Mouse (Mus musculus): ENCODE measurements around the gene Arhgap15. TPM values are rescaled to one million over a fixed set of nuclear protein-coding genes. Genes with fewer than 3 reads are reported as not detected.
A peak's percentile ranks its signal among the peaks of the same experiment; 100 is the strongest.

The Arhgap15 gene
- polyA plus RNA-seq, 1 experiment from 2014 or later = 2.8 TPM

DNA sequence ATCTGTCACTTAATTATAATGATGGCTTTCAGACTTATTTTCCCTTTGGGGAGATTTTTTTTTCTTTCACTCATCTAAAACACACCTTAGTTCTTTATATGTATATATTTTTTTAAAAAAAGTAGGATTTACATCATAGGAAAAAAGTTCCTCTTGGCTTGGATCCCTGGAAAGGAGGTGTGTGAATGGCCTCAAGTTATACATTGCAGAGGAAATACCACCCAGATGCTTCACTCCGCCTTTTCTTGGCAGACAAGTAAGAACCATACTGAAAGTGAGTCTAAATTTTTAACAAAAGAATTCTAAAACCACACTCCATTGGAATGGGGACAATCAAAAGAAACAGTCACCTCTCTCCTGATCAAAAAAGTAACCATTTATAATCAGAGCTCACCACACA lies 560.9 kb downstream of the Arhgap15 start:
- no peaks in the 10 kb centered on the region for H3K36me3 ChIP-seq (ENCODE audit: control insufficient read depth, insufficient read depth, low read length)
- no peaks in the 10 kb centered on the region for H3K9me3 ChIP-seq (replicated peaks; ENCODE audit: control insufficient read depth, low read length)
- H3K4me1 ChIP-seq (ENCODE audit: control insufficient read depth, insufficient read depth, low read length) = 0 out of 2 replicates have a peak, but pooled peaks cover 3% of the 10 kb centered on the region
- H3K9ac ChIP-seq (ENCODE audit: low read length) = no peak overlapping the region
- no peak overlapping the region for H3K27ac ChIP-seq (ENCODE audit: low read length)
- H3K4me2 ChIP-seq (ENCODE audit: low read depth, low read length) = no peak overlapping the region
- no peak overlapping the region for H3K4me3 ChIP-seq (replicated peaks; ENCODE audit: low read length)
- H3K27me3 ChIP-seq (ENCODE audit: control insufficient read depth, insufficient read depth, low read length) = no peaks in the 10 kb centered on the region
- WGBS = 81% methylated on average over 1 of the region's 1 CpGs
- no peak for ATAC-seq (ENCODE audit: insufficient read depth, low FRiP score)

GRCm38 (mm10) chr2:44310095-44310748 lies 561.6 kb downstream of the Arhgap15 start:
- H3K4me1 ChIP-seq (ENCODE audit: control insufficient read depth, insufficient read depth, low read length) = 0 out of 2 replicates have a peak, but pooled peaks cover under 1% of the 10 kb centered on the region
- H3K36me3 ChIP-seq (ENCODE audit: control insufficient read depth, insufficient read depth, low read length) = no peaks in the 10 kb centered on the region
- no peak overlapping the region for H3K27ac ChIP-seq (ENCODE audit: low read length)
- no peak overlapping the region for H3K9ac ChIP-seq (ENCODE audit: low read length)
- H3K9me3 ChIP-seq (replicated peaks; ENCODE audit: control insufficient read depth, low read length) = no peaks in the 10 kb centered on the region
- ATAC-seq (ENCODE audit: insufficient read depth, low FRiP score) = no peak
- no peaks in the 10 kb centered on the region for H3K27me3 ChIP-seq (ENCODE audit: control insufficient read depth, insufficient read depth, low read length)
- no peak overlapping the region for H3K4me3 ChIP-seq (replicated peaks; ENCODE audit: low read length)
- H3K4me2 ChIP-seq (ENCODE audit: low read depth, low read length) = no peak overlapping the region
- 80% methylated on average over 11 of the region's 11 CpGs for WGBS

DNA sequence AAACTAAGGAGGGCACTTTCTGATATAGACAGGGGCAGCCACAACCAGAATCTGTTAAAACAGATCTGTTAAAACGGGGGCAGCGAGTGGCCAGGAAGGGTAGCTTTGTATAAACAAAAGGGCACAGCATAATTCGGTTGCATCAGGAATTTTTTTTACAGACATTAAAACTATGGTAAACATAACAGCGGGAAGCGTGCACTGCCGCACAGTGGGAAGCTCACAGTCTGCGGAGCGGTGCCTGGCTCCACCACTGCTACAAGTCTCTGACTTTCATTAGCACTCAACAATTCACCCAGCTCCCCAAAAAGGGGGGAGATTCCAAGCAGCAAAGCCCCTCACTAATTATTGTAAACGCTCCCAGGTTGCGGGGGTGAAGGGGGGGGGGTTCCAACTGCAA lies 562.6 kb downstream of the Arhgap15 start:
- H3K4me3 ChIP-seq (replicated peaks; ENCODE audit: low read length) = no peak overlapping the region
- no peaks in the 10 kb centered on the region for H3K36me3 ChIP-seq (ENCODE audit: control insufficient read depth, insufficient read depth, low read length)
- no peaks in the 10 kb centered on the region for H3K27me3 ChIP-seq (ENCODE audit: control insufficient read depth, insufficient read depth, low read length)
- ATAC-seq (ENCODE audit: insufficient read depth, low FRiP score) = no peak
- 32% methylated on average over 10 of the region's 10 CpGs for WGBS
- no peaks in the 10 kb centered on the region for H3K9me3 ChIP-seq (replicated peaks; ENCODE audit: control insufficient read depth, low read length)
- H3K9ac ChIP-seq (ENCODE audit: low read length) = no peak overlapping the region
- H3K4me2 ChIP-seq (ENCODE audit: low read depth, low read length) = peak overlapping the region; percentile 22; the same call in 1 of the 2 replicates
- H3K4me1 ChIP-seq (ENCODE audit: control insufficient read depth, insufficient read depth, low read length) = no peaks in the 10 kb centered on the region
- no peak overlapping the region for H3K27ac ChIP-seq (ENCODE audit: low read length)

- no peak overlapping the region for H3K27ac ChIP-seq (ENCODE audit: low read length)
- no peak overlapping the region for H3K4me2 ChIP-seq (ENCODE audit: low read depth, low read length)
- H3K27me3 ChIP-seq (ENCODE audit: control insufficient read depth, insufficient read depth, low read length) = no peaks in the 10 kb centered on the region
- H3K4me3 ChIP-seq (replicated peaks; ENCODE audit: low read length) = no peak overlapping the region
- no peaks in the 10 kb centered on the region for H3K4me1 ChIP-seq (ENCODE audit: control insufficient read depth, insufficient read depth, low read length)
- H3K9me3 ChIP-seq (replicated peaks; ENCODE audit: control insufficient read depth, low read length) = no peaks in the 10 kb centered on the region
- WGBS = 68% methylated on average over 3 of the region's 3 CpGs
- no peak for ATAC-seq (ENCODE audit: insufficient read depth, low FRiP score)
- no peaks in the 10 kb centered on the region for H3K36me3 ChIP-seq (ENCODE audit: control insufficient read depth, insufficient read depth, low read length)
- no peak overlapping the region for H3K9ac ChIP-seq (ENCODE audit: low read length)
Observed at GRCm38 (mm10) chr2:44313573-44313972, 564.9 kb downstream of the Arhgap15 start.

DNA sequence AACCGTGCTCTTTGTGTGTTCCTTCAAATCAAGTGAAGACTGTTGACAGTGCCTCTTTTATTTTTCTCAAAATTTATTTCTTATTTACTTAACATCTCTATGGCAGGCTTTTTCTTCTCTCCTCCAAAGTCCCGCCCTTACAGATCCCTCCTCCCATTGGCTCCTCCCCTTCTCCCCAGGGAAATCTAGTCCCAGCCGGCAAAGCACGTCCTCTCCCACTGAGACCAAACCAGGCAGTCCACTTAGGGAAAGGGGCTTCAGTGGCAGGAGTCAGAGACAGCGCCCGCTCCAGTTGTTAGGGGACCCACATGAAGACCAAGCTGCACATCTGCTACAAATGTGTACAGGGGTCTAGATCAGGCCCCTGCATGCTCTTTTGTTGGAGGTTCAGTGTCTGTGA lies 569.8 kb downstream of the Arhgap15 start:
- Histone ChIP-seq H3K9me3 (replicated peaks; ENCODE audit: control insufficient read depth, low read length) (no peaks in the 10 kb centered on the region), H3K27me3 (ENCODE audit: control insufficient read depth, insufficient read depth, low read length) (no peaks in the 10 kb centered on the region), H3K36me3 (ENCODE audit: control insufficient read depth, insufficient read depth, low read length) (no peaks in the 10 kb centered on the region), H3K4me3 (replicated peaks; ENCODE audit: low read length) (no peak overlapping the region), H3K27ac (ENCODE audit: low read length) (no peak overlapping the region), H3K4me2 (ENCODE audit: low read depth, low read length) (no peak overlapping the region), H3K4me1 (ENCODE audit: control insufficient read depth, insufficient read depth, low read length) (no peaks in the 10 kb centered on the region), H3K9ac (ENCODE audit: low read length) (no peak overlapping the region)
- no peak for ATAC-seq (ENCODE audit: insufficient read depth, low FRiP score)
- 74% methylated on average over 6 of the region's 6 CpGs for WGBS

GRCm38 (mm10) chr2:44319479-44319878 lies 570.9 kb downstream of the Arhgap15 start:
- Histone ChIP-seq H3K9me3 (replicated peaks; ENCODE audit: control insufficient read depth, low read length) (no peaks in the 10 kb centered on the region), H3K4me1 (ENCODE audit: control insufficient read depth, insufficient read depth, low read length) (no peaks in the 10 kb centered on the region), H3K9ac (ENCODE audit: low read length) (no peak overlapping the region), H3K36me3 (ENCODE audit: control insufficient read depth, insufficient read depth, low read length) (no peaks in the 10 kb centered on the region), H3K4me2 (ENCODE audit: low read depth, low read length) (no peak overlapping the region), H3K4me3 (replicated peaks; ENCODE audit: low read length) (no peak overlapping the region), H3K27ac (ENCODE audit: low read length) (no peak overlapping the region), H3K27me3 (ENCODE audit: control insufficient read depth, insufficient read depth, low read length) (no peaks in the 10 kb centered on the region)
- no peak for ATAC-seq (ENCODE audit: insufficient read depth, low FRiP score)
- 87% methylated on average over 4 of the region's 4 CpGs for WGBS

- Histone ChIP-seq H3K9ac (ENCODE audit: low read length) (no peak overlapping the region), H3K4me1 (ENCODE audit: control insufficient read depth, insufficient read depth, low read length) (no peaks in the 10 kb centered on the region), H3K27ac (ENCODE audit: low read length) (no peak overlapping the region), H3K4me3 (replicated peaks; ENCODE audit: low read length) (no peak overlapping the region), H3K36me3 (ENCODE audit: control insufficient read depth, insufficient read depth, low read length) (no peaks in the 10 kb centered on the region), H3K27me3 (ENCODE audit: control insufficient read depth, insufficient read depth, low read length) (no peaks in the 10 kb centered on the region), H3K9me3 (replicated peaks; ENCODE audit: control insufficient read depth, low read length) (no peaks in the 10 kb centered on the region), H3K4me2 (ENCODE audit: low read depth, low read length) (no peak overlapping the region)
- 92% methylated on average over 4 of the region's 4 CpGs for WGBS
- no peak for ATAC-seq (ENCODE audit: insufficient read depth, low FRiP score)
Observed at GRCm38 (mm10) chr2:44323813-44324212, 575.2 kb downstream of the Arhgap15 start.

- H3K9ac ChIP-seq (ENCODE audit: low read length) = no peak overlapping the region
- H3K27me3 ChIP-seq (ENCODE audit: control insufficient read depth, insufficient read depth, low read length) = no peaks in the 10 kb centered on the region
- no peaks in the 10 kb centered on the region for H3K9me3 ChIP-seq (replicated peaks; ENCODE audit: control insufficient read depth, low read length)
- no peak overlapping the region for H3K4me2 ChIP-seq (ENCODE audit: low read depth, low read length)
- no peaks in the 10 kb centered on the region for H3K36me3 ChIP-seq (ENCODE audit: control insufficient read depth, insufficient read depth, low read length)
- no peak for ATAC-seq (ENCODE audit: insufficient read depth, low FRiP score)
- H3K27ac ChIP-seq (ENCODE audit: low read length) = no peak overlapping the region
- H3K4me3 ChIP-seq (replicated peaks; ENCODE audit: low read length) = no peak overlapping the region
- WGBS = 80% methylated on average over 4 of the region's 4 CpGs
- no peaks in the 10 kb centered on the region for H3K4me1 ChIP-seq (ENCODE audit: control insufficient read depth, insufficient read depth, low read length)
Observed at GRCm38 (mm10) chr2:44333295-44333694, 584.7 kb downstream of the Arhgap15 start.

GRCm38 (mm10) chr2:44334006-44334405 lies 585.4 kb downstream of the Arhgap15 start:
- whole genome bisulfite sequencing = 71% methylated on average over 3 of the region's 3 CpGs
- Histone ChIP-seq H3K4me2 (ENCODE audit: low read depth, low read length) (no peak overlapping the region), H3K4me3 (replicated peaks; ENCODE audit: low read length) (no peak overlapping the region), H3K9ac (ENCODE audit: low read length) (no peak overlapping the region), H3K27me3 (ENCODE audit: control insufficient read depth, insufficient read depth, low read length) (no peaks in the 10 kb centered on the region), H3K27ac (ENCODE audit: low read length) (no peak overlapping the region), H3K4me1 (ENCODE audit: control insufficient read depth, insufficient read depth, low read length) (no peaks in the 10 kb centered on the region), H3K9me3 (replicated peaks; ENCODE audit: control insufficient read depth, low read length) (no peaks in the 10 kb centered on the region), H3K36me3 (ENCODE audit: control insufficient read depth, insufficient read depth, low read length) (no peaks in the 10 kb centered on the region)
- ATAC-seq (ENCODE audit: insufficient read depth, low FRiP score) = no peak

Measured in stomach, embryonic 16.5 days (tissue).